Mouse (Mus musculus): ENCODE measurements around the gene Metap2. TPM values are rescaled to one million over a fixed set of nuclear protein-coding genes. Genes with fewer than 3 reads are reported as not detected.

Gene Metap2
- polyA plus RNA-seq, 1 experiment, result 171 TPM

DNA sequence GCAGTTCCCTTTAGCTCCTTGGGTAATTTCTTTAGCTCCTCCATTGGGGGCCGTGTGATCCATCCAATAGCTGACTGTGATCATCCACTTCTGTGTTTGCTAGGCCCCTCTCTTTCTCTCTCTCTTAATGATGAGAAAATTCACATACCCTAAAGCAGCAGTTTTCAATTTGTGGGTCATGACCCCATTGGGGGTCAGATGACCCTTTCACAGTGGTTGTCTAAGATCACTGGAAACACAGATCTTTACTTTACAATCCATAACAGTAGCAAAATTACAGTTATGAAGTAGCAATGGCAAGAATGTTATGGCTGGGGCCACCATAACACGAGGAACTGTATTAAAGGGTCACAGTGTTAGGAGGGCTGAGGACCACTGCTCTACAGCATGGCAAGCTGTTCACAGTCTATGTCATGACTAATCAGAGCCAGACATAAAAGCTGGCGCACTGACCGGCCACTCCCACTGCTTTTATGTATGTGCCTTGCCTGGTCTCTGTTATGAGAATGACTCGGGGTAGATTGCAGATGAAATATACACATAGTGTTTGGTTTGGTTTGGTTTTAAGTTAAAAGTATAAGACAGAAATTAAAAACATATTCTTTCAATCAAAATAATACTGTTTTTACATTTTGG is 13.0 kb upstream of the Metap2 start:
- Histone ChIP-seq H3K4me3 (no peak overlapping the region), H3K4me2 (ENCODE audit: low read depth) (no peak overlapping the region), H3K36me3 (ENCODE audit: control insufficient read depth, insufficient read depth) (no peaks in the 10 kb centered on the region), H3K79me2 (ENCODE audit: control insufficient read depth, insufficient read depth) (no peaks in the 10 kb centered on the region), H3K27me3 (ENCODE audit: control insufficient read depth, insufficient read depth, insufficient read length) (no peaks in the 10 kb centered on the region), H3ac (ENCODE audit: control insufficient read depth, insufficient read length) (no peak overlapping the region)
- no peak for TF ChIP-seq POLR2A (IDR thresholded peaks at IDR 0.05; ENCODE audit: insufficient read length, low read depth)
- no peak for TF ChIP-seq SRF (IDR thresholded peaks at IDR 0.05; ENCODE audit: control insufficient read depth, insufficient read length, low read depth)
- no peak for TF ChIP-seq MAX (IDR thresholded peaks at IDR 0.05; ENCODE audit: low read depth)
- TF ChIP-seq CEBPB (IDR thresholded peaks at IDR 0.05; ENCODE audit: insufficient read depth, poor library complexity, severe bottlenecking), result no peak
- no peak for TF ChIP-seq MYOG (IDR thresholded peaks at IDR 0.05; ENCODE audit: control insufficient read depth in 1 of 3, insufficient read depth in 1 of 3, insufficient read length in 2 of 3, low read depth in 2 of 3)
- TF ChIP-seq MYOD1 (IDR thresholded peaks at IDR 0.05; ENCODE audit: control insufficient read depth in 1 of 3, insufficient read length in 2 of 3, low read depth in 2 of 3), result no peak
- no peak for TF ChIP-seq E2F4 (IDR thresholded peaks at IDR 0.05; ENCODE audit: insufficient read depth)
- TF ChIP-seq USF1 (IDR thresholded peaks at IDR 0.05; ENCODE audit: low read depth), result no peak
- no peak for TF ChIP-seq POLR2AphosphoS2 (IDR thresholded peaks at IDR 0.05; ENCODE audit: insufficient read length, low read depth)
- no peak for TF ChIP-seq TCF3 (IDR thresholded peaks at IDR 0.05; ENCODE audit: insufficient read length, low read depth)
- no peak for TF ChIP-seq TCF12 (IDR thresholded peaks at IDR 0.05; ENCODE audit: insufficient read depth, poor library complexity, severe bottlenecking)
- TF ChIP-seq REST (IDR thresholded peaks at IDR 0.05; ENCODE audit: insufficient read depth, insufficient read length), result no peak

DNA sequence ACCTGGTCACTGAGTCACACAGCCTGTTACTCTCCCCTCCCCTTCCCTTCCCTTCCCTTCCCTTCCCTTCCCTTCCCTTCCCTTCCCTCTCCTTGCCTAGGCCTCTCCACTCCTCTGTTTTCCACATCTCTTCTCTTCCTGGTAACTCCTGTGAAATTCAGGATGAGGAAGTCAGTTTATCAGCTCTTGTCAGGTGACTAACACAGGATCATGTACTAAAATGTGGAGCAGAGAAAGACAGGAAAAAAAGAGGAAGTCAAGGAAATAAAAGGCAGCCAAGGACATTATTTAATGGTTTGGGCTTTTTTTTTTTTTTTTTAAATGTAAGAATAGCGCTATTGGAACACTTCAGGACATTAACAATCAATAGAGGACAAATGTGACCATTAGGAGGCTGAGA is 12.1 kb upstream of the Metap2 start:
- TF ChIP-seq REST (IDR thresholded peaks at IDR 0.05; ENCODE audit: insufficient read depth, insufficient read length) (no peak), TCF3 (IDR thresholded peaks at IDR 0.05; ENCODE audit: insufficient read length, low read depth) (no peak), SRF (IDR thresholded peaks at IDR 0.05; ENCODE audit: control insufficient read depth, insufficient read length, low read depth) (no peak), MYOD1 (IDR thresholded peaks at IDR 0.05; ENCODE audit: control insufficient read depth in 1 of 3, insufficient read length in 2 of 3, low read depth in 2 of 3) (no peak), TCF12 (IDR thresholded peaks at IDR 0.05; ENCODE audit: insufficient read depth, poor library complexity, severe bottlenecking) (no peak), E2F4 (IDR thresholded peaks at IDR 0.05; ENCODE audit: insufficient read depth) (no peak), MAX (IDR thresholded peaks at IDR 0.05; ENCODE audit: low read depth) (no peak), CEBPB (IDR thresholded peaks at IDR 0.05; ENCODE audit: insufficient read depth, poor library complexity, severe bottlenecking) (no peak), POLR2AphosphoS2 (IDR thresholded peaks at IDR 0.05; ENCODE audit: insufficient read length, low read depth) (no peak), USF1 (IDR thresholded peaks at IDR 0.05; ENCODE audit: low read depth) (no peak), MYOG (IDR thresholded peaks at IDR 0.05; ENCODE audit: control insufficient read depth in 1 of 3, insufficient read depth in 1 of 3, insufficient read length in 2 of 3, low read depth in 2 of 3) (no peak), POLR2A (IDR thresholded peaks at IDR 0.05; ENCODE audit: insufficient read length, low read depth) (no peak)
- no peaks in the 10 kb centered on the region for H3K36me3 ChIP-seq (ENCODE audit: control insufficient read depth, insufficient read depth)
- H3K4me3 ChIP-seq, result no peak overlapping the region
- no peak overlapping the region for H3ac ChIP-seq (ENCODE audit: control insufficient read depth, insufficient read length)
- H3K27me3 ChIP-seq (ENCODE audit: control insufficient read depth, insufficient read depth, insufficient read length), result no peaks in the 10 kb centered on the region
- H3K4me2 ChIP-seq (ENCODE audit: low read depth), result no peak overlapping the region
- H3K79me2 ChIP-seq (ENCODE audit: control insufficient read depth, insufficient read depth), result no peaks in the 10 kb centered on the region

DNA sequence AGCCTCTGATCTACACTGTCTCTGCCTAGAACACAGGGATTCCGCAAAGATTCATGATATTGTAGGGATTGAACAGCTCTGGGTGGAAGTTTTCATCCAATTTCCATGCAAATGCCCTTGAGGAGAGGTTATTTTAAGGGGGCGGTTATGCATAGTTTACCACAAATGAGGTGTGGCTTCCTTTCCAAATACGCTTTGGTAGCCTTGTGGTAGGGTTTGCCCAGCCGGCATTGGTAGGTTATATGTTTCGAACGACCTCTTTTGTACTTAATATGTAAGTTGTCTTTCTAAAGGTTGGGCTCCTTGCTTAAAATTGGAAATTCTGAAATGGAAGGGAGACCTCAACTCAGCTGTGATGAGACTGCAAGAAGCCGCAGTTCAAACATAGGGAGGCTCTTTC is 11.6 kb upstream of the Metap2 start:
- Histone ChIP-seq H3K4me3 (no peak overlapping the region), H3K27me3 (ENCODE audit: control insufficient read depth, insufficient read depth, insufficient read length) (no peaks in the 10 kb centered on the region), H3ac (ENCODE audit: control insufficient read depth, insufficient read length) (no peak overlapping the region), H3K79me2 (ENCODE audit: control insufficient read depth, insufficient read depth) (no peaks in the 10 kb centered on the region), H3K4me2 (ENCODE audit: low read depth) (no peak overlapping the region), H3K36me3 (ENCODE audit: control insufficient read depth, insufficient read depth) (no peaks in the 10 kb centered on the region)
- no peak for TF ChIP-seq CEBPB (IDR thresholded peaks at IDR 0.05; ENCODE audit: insufficient read depth, poor library complexity, severe bottlenecking)
- TF ChIP-seq MAX (IDR thresholded peaks at IDR 0.05; ENCODE audit: low read depth), result no peak
- no peak for TF ChIP-seq MYOD1 (IDR thresholded peaks at IDR 0.05; ENCODE audit: control insufficient read depth in 1 of 3, insufficient read length in 2 of 3, low read depth in 2 of 3)
- TF ChIP-seq TCF3 (IDR thresholded peaks at IDR 0.05; ENCODE audit: insufficient read length, low read depth), result no peak
- TF ChIP-seq POLR2A (IDR thresholded peaks at IDR 0.05; ENCODE audit: insufficient read length, low read depth), result no peak

DNA sequence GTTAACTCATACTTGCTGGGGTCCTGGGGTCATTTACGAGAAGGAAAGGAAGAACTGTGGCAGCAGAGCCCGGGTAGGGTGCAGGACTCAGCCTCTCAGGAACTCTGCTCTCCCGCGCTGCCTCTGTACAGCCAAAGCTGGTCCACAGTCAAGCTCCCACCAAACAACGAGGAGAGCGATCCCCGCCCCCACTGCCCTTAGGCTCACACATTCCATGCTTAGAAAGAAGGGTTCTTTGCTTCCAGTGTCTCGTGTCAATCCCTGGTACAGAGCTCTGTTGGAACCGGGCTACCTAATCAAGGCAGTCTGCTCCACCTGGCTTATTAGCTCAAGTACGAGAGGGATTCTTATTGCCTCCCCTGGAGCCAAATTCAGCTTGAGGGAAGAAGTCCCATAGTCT is 10.5 kb upstream of the Metap2 start:
- no peaks in the 10 kb centered on the region for H3K79me2 ChIP-seq (ENCODE audit: control insufficient read depth, insufficient read depth)
- no peaks in the 10 kb centered on the region for H3K27me3 ChIP-seq (ENCODE audit: control insufficient read depth, insufficient read depth, insufficient read length)
- no peaks in the 10 kb centered on the region for H3K36me3 ChIP-seq (ENCODE audit: control insufficient read depth, insufficient read depth)
- H3K4me3 ChIP-seq, result no peak overlapping the region
- no peak overlapping the region for H3ac ChIP-seq (ENCODE audit: control insufficient read depth, insufficient read length)
- H3K4me2 ChIP-seq (ENCODE audit: low read depth), result no peak overlapping the region
- TF ChIP-seq REST (IDR thresholded peaks at IDR 0.05; ENCODE audit: insufficient read depth, insufficient read length), result no peak
- TF ChIP-seq MAX (IDR thresholded peaks at IDR 0.05; ENCODE audit: low read depth), result no peak
- no peak for TF ChIP-seq E2F4 (IDR thresholded peaks at IDR 0.05; ENCODE audit: insufficient read depth)
- no peak for TF ChIP-seq TCF12 (IDR thresholded peaks at IDR 0.05; ENCODE audit: insufficient read depth, poor library complexity, severe bottlenecking)
- no peak for TF ChIP-seq MYOD1 (IDR thresholded peaks at IDR 0.05; ENCODE audit: control insufficient read depth in 1 of 3, insufficient read length in 2 of 3, low read depth in 2 of 3)
- no peak for TF ChIP-seq MYOG (IDR thresholded peaks at IDR 0.05; ENCODE audit: control insufficient read depth in 1 of 3, insufficient read depth in 1 of 3, insufficient read length in 2 of 3, low read depth in 2 of 3)
- no peak for TF ChIP-seq POLR2AphosphoS2 (IDR thresholded peaks at IDR 0.05; ENCODE audit: insufficient read length, low read depth)
- TF ChIP-seq TCF3 (IDR thresholded peaks at IDR 0.05; ENCODE audit: insufficient read length, low read depth), result no peak
- no peak for TF ChIP-seq USF1 (IDR thresholded peaks at IDR 0.05; ENCODE audit: low read depth)
- TF ChIP-seq POLR2A (IDR thresholded peaks at IDR 0.05; ENCODE audit: insufficient read length, low read depth), result no peak
- TF ChIP-seq SRF (IDR thresholded peaks at IDR 0.05; ENCODE audit: control insufficient read depth, insufficient read length, low read depth), result no peak
